Mouse (Mus musculus): ENCODE measurements at regions not wholly inside any gene's neighbourhood (a gene's known extent, or its start where the extent isn't known, plus 50 kb on each side); places are given as distances from the start of the nearest gene placed in this dataset.
A peak's percentile ranks its signal among the peaks of the same experiment; 100 is the strongest.

DNA sequence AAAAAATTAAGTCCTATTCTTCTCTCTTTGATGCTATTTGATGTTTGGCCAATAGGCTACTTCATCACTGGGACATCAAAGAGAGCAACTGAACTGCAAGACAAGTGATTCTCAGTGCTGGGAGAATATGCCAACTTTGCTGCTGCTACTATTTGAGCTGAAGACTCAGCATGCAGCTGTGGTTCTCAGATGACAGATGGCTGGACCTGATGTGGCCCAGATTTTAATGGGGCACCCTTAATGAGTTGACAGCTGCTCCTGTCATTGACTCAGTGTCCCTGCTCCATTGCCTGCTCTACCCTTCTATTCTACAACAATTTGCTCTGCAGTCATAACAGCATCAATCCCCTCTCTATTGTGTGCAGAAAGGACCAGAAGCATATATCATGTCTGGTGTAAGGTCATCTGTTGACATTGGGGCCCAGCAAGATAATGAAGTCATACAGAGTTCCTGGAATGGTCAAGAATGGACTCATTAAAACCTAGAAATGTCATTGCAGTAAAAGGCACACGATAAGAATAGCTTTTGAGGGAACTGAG is 231.1 kb upstream of the Auts2 start:
- DNase-seq = peak; percentile 47

DNA sequence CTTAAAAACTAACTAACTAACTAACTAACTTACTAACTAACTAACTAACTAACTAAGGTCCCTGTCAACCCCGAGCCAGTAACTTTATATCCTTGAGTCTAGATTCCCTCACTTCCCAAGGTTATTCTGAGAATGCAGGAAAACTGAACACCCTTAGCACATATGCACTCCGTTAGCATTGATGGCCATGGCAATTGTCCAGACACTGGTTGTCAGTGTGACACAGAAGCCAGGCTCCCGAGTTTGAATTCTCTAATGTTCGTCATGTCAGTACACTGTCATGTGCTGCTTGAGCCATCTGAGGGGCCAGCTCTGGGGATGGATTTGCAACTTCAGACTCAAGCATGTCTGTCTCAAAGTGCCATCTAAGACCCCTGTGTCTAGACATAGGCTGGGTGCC is 217.3 kb upstream of the Auts2 start:
- DNase-seq = no peak

DNA sequence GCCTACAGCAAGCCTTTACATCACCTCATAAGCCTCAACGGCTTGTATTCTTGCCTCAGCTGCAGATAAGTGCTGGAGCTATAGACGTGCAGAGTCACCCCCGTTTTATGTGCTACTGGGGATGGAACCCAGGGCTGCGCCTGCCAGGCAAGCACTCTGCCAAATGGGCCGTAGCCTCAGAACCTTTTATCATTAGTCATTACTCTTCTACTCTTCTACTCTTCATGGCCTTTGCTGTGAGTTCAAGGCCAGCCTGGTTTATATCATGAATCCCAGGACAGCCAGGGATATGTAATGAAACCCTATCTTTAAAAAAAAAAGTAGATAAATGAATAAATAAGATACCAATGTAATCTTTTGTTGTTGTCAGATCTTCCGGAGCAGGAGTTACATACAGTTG is 216.6 kb upstream of the Auts2 start:
- DNase-seq = peak; percentile 31

DNA sequence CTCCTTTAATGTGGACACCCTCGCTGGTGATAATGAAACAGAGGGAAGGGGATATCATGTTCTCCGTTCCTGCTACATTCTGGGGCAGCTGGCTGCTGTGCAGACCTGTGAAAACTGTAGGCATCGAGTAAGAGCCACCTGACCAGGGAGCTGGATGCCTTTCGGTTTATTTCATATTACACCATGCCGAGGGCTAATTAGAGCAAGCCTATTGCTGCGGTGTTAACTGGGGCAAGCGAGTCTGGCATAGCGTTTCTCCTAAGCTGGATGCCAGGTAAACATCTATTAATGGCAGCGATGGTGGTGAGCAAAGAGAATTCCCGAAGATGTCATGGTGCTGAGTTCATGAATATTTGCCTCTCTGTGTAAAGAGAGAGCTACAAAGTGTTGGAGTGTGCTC is 215.8 kb upstream of the Auts2 start:
- no peak for DNase-seq

DNA sequence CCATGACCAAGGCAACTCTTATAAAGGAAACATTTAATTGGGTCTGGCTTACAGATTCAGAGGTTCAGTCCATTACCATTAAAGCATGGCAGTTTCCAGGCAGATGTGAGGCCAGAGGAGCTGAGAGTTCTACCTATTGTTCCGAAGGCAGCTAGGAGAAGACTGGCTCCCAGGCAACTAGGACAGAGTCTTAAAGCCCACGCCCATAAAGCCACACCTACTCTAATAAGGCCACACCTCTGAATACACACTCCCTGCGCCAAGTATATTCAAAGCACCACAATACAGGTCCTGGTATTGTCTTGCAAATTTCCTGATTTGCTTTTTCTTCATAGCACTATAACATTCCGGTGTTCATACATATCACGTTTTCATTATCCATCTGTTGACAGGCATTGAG is 194.8 kb upstream of the Auts2 start:
- no peak for DNase-seq

DNA sequence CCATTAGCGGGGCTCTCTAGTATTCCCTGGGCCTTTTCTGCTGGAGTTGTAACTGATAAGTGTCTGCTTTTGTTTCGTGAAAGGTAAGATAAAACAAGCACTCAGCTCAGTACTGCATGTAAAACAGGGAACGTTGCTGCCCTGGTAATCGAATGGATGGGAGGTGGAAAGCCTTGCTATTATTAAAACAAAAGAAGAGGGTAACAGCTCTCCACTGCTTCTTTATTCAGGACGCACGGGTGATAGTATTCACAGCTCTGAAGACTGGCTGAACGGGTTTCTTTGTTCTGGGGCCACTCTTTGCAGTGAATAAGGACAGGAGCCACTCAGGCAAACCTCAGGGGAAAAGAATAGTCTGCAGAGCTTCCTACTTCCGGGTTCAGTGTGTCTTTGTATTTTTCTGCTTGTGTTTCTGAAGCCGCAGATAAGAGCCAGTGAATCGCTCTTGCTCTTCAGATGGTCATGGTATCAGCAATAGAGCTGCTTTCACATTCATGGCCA is 185.6 kb upstream of the Auts2 start:
- DNase-seq = no peak

DNA sequence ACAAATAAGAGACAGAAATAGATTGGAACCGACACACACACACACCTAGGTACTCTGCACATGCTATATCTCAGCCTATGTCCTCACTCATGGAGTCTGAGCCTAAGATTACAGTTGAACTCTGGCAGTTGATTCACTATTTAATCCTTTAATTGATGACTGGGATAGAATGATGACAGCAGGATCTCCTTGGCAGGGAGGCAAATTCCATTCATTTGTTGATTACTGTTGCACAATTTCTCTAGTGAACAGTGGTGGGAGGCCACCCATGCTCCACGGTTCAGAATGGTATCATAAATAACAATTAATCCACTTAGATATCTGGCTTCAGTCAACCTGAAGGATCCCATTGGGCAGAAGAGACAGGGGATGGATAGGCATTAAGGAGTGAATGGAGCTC is 181.3 kb upstream of the Auts2 start:
- no peak for DNase-seq

DNA sequence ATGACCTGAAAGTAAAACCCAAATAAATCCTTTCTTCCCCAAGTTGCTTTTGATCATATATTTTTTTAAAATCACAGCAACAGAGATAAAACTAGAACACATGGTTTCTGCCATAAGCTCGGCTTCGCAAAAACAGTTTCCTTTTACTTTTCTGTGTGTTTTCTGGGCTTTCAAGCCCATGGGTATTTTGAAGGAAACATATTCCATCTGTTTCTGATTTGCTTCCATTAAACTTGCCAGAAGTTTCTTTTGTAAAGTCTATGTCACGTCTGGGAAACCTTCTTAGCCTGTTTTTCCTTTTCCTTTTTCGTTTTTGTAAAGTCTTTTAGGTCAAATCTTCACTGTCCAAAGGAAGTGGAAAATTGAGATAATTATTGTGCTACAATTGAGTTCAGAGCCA is 167.2 kb upstream of the Auts2 start:
- no peak for DNase-seq

DNA sequence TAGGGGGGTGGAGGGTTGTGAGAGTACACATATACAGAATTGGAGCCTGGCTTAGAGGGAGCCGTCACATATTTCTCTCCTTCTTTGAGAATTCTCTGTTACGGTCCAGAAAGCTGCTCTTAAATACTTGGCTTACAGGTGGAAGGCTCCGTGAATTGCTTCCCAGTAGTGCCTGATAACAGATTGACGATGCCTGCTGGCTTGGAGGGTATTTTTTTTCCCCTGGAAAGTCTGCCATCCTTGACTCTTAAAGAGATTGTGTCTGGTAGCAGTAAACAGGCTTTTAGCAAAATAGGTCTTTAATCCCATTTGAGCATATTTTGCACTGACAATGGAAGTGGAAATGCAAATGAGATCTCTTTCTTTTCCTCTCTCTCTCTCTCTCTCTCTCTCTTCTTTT is 164.4 kb upstream of the Auts2 start:
- no peak for DNase-seq

DNA sequence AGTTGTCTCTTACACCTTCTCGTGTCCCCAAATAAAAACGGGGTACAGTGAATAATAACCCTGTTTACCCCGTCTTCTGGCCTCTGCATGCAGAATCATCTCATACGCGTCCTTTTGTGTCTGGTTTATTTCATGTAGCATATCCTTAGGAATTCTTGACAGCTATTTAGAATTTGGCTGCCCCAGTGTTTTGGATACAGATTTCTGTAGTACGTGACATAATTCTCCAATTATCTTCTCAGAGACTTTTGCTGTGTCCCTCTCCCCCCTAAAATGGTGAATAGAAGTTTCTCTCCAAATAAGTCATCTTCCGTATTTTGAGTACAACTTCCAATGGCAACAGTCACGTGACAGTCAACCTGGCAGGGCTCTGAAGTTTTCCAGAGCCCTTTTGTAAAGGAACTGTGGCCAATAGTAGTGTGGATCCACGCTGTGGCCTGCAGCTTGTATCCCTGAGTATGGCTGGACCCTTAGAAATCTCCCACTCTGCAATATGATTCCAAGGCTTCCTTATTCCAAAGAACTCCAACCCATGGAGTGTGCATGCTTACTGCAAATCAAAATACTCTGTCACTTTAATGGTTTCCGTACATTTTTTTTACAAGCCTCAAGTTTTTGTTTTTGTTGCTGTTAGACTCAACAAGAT is 160.4 kb upstream of the Auts2 start:
- no peak for DNase-seq

DNA sequence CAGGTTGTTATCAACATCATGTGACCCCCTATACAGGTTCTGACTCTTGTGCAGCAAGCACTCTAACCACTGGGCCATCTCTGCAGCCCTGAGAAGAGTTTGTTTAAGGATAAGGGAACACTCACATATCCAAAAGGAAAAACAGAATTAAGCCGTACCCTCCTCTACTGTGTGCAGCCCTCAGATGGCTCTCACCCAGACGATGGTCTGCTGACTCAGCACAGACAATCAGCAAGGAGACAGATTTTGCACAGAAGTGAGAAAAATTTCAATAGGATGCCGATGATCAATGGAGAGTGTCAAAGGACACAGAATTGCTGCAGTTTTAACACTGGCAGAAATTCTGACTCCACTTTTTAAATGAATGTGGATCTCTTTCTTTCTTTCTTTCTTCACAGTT is 159.4 kb upstream of the Auts2 start:
- no peak for DNase-seq

DNA sequence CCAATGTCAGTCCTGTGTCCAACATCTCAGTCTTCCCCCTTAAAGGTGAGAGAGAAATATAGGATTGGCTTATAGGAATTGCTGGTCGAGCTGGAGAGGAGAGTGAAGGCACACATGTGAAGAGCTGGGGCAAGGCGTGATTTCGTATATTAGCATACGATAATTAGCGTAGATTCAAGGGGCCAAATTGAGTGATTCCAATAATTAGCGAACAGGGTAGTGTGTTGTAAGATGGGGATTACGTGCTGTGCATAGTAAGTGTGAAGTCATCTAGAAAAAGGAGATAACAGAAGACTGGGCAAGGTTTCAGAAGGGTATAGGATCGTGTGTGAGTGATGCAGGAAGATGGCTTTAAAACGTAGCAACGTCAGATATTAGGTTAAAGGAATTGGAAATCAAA is 147.6 kb upstream of the Auts2 start:
- no peak for DNase-seq

DNA sequence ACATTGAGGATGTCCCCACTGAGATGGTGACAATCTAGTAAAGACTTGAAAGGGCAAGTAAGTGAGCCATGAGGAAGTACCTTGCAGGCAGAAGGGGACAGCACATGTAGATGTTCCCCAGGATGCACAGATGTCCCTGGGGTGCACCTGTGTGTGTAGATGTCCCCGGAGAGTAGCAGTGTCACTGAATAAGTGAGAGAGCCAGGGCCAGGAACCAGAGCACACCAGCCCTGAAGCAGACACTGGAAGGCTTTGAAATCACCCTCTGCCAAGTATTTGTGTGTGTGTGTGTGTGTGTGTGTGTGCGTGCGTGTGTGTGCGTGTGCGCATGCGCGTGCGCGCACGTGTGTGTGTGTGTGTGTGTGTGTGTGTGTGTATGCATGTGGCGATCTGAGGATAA is 132.1 kb upstream of the Auts2 start:
- DNase-seq = no peak

DNA sequence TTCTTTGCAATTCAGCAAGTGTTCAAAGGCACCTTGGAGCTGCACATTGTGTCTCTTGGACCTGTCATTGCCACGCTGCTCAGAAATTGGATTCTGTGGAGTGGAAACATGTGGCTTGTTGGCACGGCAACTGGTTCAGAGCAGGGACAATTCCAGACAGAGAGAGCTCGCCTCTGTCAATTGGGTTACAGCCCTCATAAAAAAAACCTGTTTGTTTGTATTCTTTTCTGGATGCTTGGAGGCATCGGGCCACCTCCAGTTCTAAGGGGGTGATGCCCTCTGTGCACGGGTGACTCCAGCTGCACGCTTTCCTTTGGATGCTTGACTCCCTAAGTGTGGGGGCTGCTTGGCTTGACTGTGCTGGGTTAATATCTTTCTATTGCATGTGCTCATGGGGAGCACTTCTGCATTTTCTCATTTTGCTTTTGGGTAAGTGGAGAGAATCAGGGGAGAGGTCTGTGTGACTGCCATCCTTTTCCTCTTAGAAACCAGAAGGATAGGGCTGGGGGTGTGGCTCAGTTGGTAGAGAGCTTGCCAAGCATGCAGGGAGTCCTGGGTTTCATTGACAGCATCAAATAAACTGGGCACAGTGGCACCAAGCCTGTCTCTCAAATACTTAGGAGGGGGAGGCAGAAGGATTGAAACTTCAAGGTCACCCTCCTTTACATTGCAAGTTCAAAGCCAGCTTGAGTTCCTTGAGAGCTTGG is 130.6 kb upstream of the Auts2 start:
- no peak for DNase-seq

DNA sequence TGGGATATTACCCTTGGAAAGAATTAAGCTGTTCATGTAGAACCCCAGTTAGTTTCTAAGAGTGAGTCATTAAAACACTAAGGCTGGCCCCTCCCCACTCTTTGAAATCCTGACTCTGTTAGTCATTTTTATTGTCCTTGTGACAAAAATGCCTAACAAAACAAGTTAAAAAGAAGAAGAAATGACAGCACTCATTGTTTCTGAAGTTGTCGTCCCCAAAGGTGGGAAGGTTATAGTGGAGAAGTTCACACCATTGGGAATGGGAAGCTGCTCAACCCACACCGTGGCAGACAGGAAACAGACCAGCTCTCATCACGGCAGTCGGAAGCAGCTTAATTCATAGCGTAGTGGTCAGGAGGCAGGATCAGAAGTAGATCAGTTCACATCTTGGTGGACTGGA is 128.4 kb upstream of the Auts2 start:
- DNase-seq = no peak

DNA sequence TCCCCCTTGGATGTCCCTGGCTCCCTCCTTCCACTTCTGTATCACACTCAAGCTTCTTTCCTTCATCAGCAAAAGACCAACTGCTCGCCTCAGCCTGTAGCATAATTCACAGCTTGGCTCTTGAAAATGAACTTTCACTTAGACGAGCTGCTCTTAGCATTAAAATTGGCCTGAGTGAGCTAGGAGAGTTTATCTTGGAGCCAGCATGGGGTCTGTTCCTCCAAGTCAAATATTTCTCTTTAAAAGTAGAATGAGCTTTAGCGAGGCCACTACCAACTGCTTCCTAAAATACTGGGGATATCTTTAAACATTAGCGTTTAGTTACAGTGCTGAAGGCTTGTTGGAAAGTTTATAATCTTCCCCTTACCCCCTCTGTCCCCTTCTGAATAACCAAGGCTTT is 124.2 kb upstream of the Auts2 start:
- no peak for DNase-seq

DNA sequence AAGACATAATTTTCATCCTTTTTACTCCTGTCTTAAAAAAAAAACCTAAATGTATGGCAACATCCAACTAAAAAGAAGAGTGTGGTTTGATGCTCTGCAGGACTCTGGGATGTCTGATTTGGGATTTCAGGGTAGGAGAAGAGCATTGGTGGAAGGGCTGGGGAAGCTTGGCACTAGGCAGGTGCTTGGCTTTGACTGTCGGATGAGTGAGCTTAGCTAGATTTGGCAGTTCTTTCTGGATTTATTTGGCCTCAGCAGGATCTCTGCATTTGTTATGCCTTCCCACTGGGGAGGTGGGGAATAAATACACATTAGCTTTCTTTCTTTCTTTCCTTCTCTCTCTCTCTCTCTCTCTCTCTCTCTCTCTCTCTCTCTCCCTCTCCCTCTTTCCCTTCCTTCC is 118.1 kb upstream of the Auts2 start:
- no peak for DNase-seq

DNA sequence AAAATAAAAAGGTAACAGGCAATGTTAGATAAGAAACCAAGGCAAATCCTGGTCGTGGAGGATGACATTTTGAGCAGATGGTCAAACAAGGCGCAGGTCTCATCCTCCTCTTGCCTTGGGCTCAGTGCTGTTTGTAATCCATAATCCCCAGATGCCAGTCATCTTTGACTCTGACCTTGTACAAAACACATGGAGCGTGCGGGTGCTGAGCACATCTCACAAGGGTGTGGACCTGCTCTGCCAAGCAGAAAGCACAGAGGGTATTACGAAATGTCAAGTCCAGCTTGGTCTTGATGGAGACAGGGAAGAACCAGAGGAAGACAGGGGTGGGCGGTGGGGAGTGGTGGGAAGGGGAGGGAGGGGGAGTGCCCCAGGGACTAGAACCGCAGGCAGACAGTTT is 116.9 kb upstream of the Auts2 start:
- no peak for DNase-seq

DNA sequence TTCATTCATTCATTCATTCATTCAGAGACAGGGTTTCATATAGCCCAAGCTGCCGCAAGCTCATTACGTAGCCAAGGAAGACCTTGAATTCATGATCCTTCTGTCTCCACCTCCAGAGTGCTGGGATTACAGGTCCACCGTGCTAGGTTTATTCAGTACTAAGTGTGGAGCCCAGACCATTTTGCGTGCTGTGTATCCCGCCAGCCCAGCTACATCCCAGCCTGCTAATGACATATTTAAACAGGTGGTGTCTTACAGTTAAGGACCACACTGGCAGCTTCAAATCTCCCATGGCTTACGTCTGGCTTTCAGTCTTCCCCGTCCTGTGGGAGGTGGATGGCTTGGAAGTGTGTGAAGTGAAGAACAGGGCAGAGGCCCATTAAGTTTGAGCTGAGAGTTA is 111.2 kb upstream of the Auts2 start:
- no peak for DNase-seq

DNA sequence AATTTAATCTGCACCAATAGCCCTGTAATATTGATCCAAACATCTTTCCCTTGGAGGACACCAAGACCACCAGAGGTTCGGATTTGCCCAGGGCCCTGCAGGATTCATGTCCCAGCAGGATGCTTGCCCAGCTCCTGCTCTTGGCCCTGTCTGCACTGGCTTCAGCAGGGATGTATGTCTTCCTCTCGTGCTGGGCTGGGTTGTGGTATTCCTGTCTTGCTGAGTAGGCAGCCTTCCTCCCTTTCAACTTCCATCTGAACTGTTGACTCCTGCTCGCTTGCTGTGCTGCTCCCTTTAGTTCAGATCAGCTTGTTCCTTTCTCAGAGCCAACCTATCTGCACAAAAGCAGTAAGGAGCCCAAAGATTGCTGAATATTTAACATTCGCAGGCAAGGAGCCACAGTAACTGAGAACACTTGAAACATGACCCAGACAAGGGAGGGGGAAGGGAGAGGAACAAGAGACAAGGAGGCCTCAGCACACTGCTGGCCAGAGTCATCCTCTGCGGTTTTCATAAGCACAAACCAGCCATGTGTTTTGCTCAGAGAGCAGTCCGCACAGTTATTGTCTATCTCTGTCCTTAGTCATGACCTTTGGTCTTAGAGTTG is 110.7 kb upstream of the Auts2 start:
- DNase-seq = no peak

DNA sequence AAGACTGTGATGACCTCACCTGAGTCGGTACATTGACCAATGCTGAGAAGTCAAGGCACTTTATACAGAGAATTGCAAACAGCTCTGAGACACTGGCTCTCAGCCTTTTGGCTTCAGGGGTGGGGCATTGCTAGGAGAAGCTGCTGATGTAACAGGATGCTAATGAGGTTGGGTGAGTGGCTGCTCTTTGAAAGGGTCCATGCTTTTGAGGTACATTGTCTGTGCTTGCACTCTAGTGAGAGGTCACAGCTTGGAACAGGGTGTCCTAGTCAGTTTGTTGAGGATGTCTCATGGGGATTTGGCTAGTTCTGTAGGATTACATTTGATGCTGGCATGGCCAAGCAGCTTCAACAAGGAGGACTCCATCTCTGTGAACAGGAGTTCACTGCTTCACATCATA is 109.1 kb upstream of the Auts2 start:
- DNase-seq = no peak

DNA sequence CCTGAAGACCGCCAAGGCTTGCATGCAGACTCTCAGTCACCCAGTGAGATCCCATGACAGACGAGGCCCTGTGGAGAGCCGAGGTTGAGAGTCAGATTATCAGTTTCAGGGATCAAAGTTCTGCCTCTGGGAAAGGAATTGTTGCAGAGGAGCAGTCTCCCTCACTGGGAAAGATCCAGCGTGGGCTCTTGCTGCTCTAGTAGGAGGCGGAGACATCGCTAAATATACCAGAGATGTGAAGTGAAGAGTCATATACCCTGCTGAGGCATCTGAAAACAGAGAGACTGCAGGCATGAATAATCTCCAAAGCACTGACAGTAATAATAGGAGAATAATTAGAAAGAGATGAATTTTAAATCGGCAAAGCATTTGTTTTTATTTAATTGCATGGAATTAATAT is 106.6 kb upstream of the Auts2 start:
- no peak for DNase-seq

DNA sequence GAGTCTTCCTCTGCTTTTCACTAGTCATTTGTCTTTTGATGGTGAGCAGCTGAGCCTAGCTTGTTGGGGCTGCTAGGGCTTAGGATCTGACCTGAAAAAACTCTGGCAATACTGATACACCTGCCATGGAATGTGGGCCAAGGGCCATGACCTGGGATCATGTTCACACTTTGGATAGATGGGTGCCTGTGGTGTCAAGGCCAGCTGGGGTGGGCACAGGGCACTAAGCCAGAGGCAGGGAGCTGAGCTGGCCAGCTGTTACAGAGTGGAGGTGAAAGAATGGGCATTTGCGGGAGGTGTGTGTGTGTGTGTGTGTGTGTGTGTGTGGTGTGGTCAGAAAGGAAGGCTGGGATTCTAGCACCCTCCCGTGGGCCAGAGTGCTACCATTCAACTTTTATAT is 105.6 kb upstream of the Auts2 start:
- DNase-seq = no peak

DNA sequence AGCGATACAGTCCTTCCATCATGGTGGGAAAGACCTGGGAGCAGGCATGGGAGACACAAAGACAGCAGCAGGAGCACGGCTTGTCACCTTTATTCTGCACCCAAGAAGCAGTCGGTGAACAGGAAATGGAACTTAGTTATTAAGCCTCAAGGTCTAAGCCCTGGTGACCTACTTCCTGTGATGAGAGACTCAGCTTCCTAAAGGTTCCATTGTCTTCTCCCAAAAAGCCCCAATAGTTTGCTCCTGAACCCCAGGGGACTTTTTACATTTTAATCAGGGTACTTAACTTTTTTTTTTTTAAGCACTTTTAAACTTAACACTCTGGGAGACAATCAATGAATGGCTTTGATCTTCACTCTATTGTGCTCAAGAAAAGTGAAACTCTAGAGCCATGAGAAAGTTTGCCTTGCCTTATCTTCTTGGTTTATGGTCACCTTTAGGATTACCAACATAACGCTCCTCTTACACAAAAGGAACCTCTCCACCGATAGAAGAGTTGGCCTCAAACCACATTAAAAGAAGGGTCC is 101.6 kb upstream of the Auts2 start:
- DNase-seq = no peak
